Mouse (Mus musculus) embryonic fibroblast, embryonic 13.5 days (primary cell): ENCODE results near the gene Erbb2.

ENCODE experiments used
- CTCF ChIP-seq: IDR thresholded peaks from 2 replicates; pipeline ENCODE4 v1.5.1; 2011; ENCODE audit warnings: mild to moderate bottlenecking, control low read depth, low read length, moderate library complexity, borderline replicate concordance; ENCODE audit not compliant: insufficient read depth
- POLR2A ChIP-seq: IDR thresholded peaks from 2 replicates; pipeline ENCODE4 v1.6.1; 2011; ENCODE audit warnings: low read depth, mild to moderate bottlenecking, control low read depth, low read length, moderate library complexity

DNA sequence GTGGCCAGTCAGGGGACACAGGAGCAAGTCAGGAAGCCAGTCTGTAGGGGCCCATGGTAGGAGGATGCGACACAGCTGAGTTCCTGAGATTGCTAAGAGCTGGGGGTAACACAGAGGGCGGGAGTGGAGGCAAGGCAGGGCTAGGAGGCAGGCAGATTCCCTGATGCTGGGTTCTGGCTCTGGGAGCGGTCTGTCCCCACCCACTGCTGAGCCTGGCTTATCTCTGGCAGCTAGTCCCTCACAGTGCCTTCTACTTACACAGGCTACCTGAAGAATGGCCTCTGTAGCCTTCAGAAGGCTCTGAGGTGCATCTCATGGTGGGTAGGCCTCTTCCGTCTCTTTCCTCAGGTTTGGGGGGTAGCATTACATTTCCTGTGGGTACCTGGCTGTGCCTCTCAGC is 19.6 kb upstream of the Erbb2 start:
- TF ChIP-seq CTCF (no peak), POLR2A (no peak)
